Mouse (Mus musculus): ENCODE results near the gene Eml3.

Gene Eml3

GRCm38 (mm10) chr19:8987816-8988215 lies 58.5 kb downstream of the Eml3 start:
- DNase-seq (ENCODE audit: low read depth, low spot score) = no peak

DNA sequence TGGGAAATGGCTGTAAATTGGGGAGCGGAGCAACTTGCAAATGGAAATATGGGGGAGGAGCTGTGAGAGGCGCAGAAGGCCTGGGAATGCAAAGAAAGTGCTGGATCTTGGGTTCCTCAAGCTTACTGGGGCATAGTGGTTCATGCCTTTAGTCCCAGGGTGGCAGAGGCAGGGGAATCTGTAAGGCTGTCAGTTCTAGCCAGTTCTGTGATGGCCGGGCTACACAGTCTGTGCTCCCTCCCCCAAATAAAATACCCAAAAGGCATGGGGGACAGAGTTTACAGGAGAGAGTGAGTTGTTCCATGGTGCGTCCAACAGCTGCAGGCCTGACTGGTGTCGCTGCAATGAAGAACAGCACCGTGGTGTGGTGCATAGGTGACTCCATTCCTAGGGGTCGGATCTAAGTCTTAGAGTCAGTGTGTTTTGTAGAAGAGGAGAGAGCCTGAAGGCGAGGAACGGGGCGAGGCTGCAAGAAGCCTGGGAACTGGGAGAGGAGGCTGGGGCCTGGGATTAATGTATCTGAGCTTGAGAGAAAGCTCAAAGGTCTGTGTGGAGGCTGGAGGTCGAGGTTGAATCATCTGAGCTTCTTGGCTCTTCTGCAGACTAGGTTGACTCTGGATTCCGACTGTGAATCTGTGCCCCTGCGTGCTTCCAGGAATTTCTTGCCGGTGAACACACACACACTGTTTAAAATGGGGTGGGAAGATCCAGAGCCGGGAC lies 59.2 kb downstream of the Eml3 start:
- no peak for DNase-seq (ENCODE audit: low read depth, low spot score)

DNA sequence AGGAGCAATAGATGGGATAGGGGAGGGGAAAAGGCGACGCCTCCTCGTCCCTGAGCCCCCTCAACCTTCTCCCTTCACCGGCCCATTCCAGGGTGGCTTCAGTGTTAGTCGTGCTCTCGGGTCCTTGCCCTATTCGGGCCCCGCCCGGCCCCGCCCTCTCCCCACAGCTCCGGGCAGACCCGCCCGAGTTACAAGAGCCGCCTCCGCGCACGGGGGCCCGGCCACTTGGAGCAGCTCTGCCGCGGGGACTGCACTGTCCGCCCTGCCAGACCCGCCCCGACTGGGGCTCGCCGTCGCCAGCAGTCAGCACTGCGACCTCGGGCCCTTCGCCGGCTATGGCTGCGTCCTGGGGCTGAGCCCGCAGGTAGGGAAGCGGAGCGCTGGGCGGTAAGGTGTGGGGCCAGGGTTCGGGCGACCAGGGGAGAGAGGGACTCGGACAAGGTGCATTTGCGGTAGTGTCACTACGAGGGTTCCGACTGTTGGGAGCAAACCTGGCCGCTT lies 59.8 kb downstream of the Eml3 start, which contains the start of gene Ahnak:
TSS of gene Ahnak (plus strand) at position 219 of the 501 bp plus-strand sequence.
- no peak for DNase-seq (ENCODE audit: low read depth, low spot score)

- DNase-seq (ENCODE audit: low read depth, low spot score) = no peak
Measured at GRCm38 (mm10) chr19:8989567-8990431, 60.4 kb downstream of the Eml3 start.

GRCm38 (mm10) chr19:8990432-8991102 lies 61.2 kb downstream of the Eml3 start:
- peak; percentile 46 for DNase-seq (ENCODE audit: low read depth, low spot score)
